Mouse (Mus musculus) stomach, postnatal 0 days (tissue): ENCODE measurements around the gene Reps2.
A peak's percentile ranks its signal among the peaks of the same experiment; 100 is the strongest.

Experiments used
- CTCF ChIP-seq: IDR thresholded peaks from 2 replicates; pipeline ENCODE4 v1.5.1; 2016; ENCODE audit warnings: antibody characterized with exemption, low read depth, mild to moderate bottlenecking, moderate library complexity
- EP300 ChIP-seq: optimal IDR thresholded peaks from 2 replicates; pipeline ENCODE3; 2016; ENCODE audit warnings: antibody characterized with exemption

DNA sequence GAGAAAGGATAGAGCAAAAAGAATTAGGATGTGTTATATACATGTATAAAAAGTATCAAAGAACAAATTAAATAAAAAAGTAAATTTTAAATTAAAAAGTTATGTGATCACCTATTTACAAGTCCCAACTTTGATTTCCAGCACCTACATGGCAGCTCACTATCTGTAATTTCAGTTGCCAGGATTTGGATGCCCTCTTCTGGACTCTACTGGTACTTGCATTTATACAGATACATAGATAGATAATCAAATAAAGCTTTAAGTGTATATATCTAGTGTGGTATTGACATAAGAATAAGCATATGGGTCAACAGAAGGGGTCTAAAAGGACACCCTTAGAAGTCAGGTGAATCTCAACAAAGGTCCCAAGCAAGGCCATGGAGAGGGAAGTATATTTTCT is 155.7 kb downstream of the Reps2 start:
- no peak for TF ChIP-seq EP300
- peak; percentile 30 for TF ChIP-seq CTCF
